Mouse (Mus musculus) bone marrow macrophage, adult 2 months (primary cell): ENCODE measurements around the gene Adipor2.

Experiments
- CTCF ChIP-seq: IDR thresholded peaks from 2 replicates; pipeline ENCODE4 v1.5.1; 2012; ENCODE audit warnings: low read depth, mild to moderate bottlenecking, low read length, moderate library complexity
- POLR2A ChIP-seq: IDR thresholded peaks from 2 replicates; pipeline ENCODE4 v1.6.1; 2012; ENCODE audit warnings: mild to moderate bottlenecking, low read depth, low read length, borderline replicate concordance

DNA sequence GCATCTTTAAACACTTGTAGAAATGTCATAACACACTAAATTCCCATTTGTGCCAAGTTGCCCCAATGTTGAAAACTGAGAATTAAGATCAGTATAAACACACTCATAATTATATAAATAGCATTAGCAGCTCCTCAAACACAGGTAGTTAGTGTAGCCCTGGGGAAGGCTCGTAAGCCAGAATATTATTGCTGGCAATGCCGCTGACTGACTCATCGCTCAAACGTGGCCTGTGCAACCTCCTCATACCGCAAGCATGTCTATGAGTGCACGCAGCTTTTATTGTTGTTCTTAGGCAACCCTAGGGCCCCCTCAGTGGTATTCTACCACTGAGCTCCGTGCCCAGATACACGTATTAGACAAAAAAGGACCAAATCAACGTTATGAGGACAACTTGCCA, 24.7 kb downstream of the Adipor2 start:
- TF ChIP-seq POLR2A (no peak), CTCF (no peak)
